Mouse (Mus musculus) ES-Bruce4 (cell line): Measurements from ENCODE around the gene Cacnb2.

Source experiments
- CTCF ChIP-seq: IDR thresholded peaks from one replicate; pipeline ENCODE4 v1.8.1; 2011; ENCODE audit warnings: low read depth, low read length
- POLR2A ChIP-seq: IDR thresholded peaks from one replicate; pipeline ENCODE4 v1.8.1; 2011; ENCODE audit warnings: low read length; ENCODE audit not compliant: insufficient read depth

DNA sequence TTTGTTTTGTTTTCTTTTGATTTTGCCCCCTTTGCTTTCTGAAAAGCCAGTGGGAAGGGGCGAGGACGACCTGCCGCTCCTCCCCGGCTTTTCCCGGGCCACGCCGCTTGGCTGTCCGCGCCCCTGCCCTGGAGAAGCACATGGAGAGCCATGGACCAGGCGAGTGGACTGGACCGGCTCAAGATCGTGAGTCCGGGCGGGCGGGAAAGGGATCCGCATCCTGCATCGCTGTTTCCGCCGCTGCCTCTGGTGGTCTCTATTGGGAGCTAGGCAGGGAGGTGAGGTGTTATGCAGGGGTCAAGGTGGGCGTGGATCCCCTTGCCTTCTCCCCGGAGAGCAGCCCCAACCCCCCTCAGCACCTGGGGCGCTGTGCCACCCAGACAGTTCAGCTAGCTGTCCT lies 1.9 kb downstream of the Cacnb2 start:
- TF ChIP-seq CTCF, result no peak
- no peak for TF ChIP-seq POLR2A
